Mouse (Mus musculus) lung, adult 2 months (tissue): ENCODE measurements around the gene Mutyh.
"Not testable (repeated sequence)": the region's sequence is repeated elsewhere in the genome, so short reads cannot be mapped to it uniquely, and the experiment has no call there.

Source experiments
- CTCF ChIP-seq: fragments of 200-500 bp; IDR thresholded peaks from 2 replicates; pipeline ENCODE4 v1.5.1; 2011; ENCODE audit warnings: mild to moderate bottlenecking, low read length, control low read depth; ENCODE audit not compliant: insufficient read depth
- POLR2A ChIP-seq: fragments of 200-500 bp; IDR thresholded peaks from 2 replicates; pipeline ENCODE4 v1.6.1; 2011; ENCODE audit warnings: low read depth, mild to moderate bottlenecking, control low read depth, low read length, borderline replicate concordance; ENCODE audit errors: extremely low read depth

GRCm38 (mm10) chr4:116840096-116840495, 32.6 kb downstream of the Mutyh start:
- not testable (repeated sequence) for TF ChIP-seq CTCF, POLR2A
